Mouse (Mus musculus) left cerebral cortex, adult 2 months (tissue): ENCODE data around the gene Spen. TPM values are rescaled to one million over a fixed set of nuclear protein-coding genes. Genes with fewer than 3 reads are reported as not detected.

ENCODE experiments used
- DNase-seq, 2 experiments: peaks; one replicate each; pipeline ENCODE4 v3.0.0; 2021 to 2022; ENCODE audit warnings: low spot score in 2 of 2, mixed read lengths in 1 of 2; ENCODE audit errors: extremely low spot score in 1 of 2
- H3K27ac ChIP-seq: fragments of 200-600 bp; 2 replicates; pipeline ENCODE4 v1.8.1; 2022
- H3K4me3 ChIP-seq: fragments of 200-600 bp; 2 replicates; pipeline ENCODE4 v1.8.1; 2022
- CTCF ChIP-seq: fragments of 200-600 bp; IDR thresholded peaks from 2 replicates; pipeline ENCODE4 v1.8.1; 2022; ENCODE audit warnings: antibody characterized with exemption, mild to moderate bottlenecking, moderate library complexity
- intact Hi-C: fragments of 180-260 bp; cut with DNase I; formaldehyde crosslinking; loops from one replicate; pipeline ENCODE4 v1.15.1; 2025
- total RNA-seq, 2 experiments: library from RNA; stranded (reverse); gene quantifications; 2 replicates each; pipeline ENCODE4 v1.2.3; 2021

Gene Spen
- total RNA-seq, 2 experiments from 2014 or later: 68.0 to 73.2 TPM

GRCm38 (mm10) chr4:141420192-141420829 lies 118.1 kb downstream of the Spen start, which contains the start of gene Hspb7:
Gene Hspb7 (plus strand): TSS chr4:141420779.
- no peak for DNase-seq
- no peak for TF ChIP-seq CTCF
- Histone ChIP-seq H3K27ac (no peak within 1 kb of the TSS), H3K4me3 (no peak within 1 kb of the TSS)
- intact Hi-C loops: no loop called here

DNA sequence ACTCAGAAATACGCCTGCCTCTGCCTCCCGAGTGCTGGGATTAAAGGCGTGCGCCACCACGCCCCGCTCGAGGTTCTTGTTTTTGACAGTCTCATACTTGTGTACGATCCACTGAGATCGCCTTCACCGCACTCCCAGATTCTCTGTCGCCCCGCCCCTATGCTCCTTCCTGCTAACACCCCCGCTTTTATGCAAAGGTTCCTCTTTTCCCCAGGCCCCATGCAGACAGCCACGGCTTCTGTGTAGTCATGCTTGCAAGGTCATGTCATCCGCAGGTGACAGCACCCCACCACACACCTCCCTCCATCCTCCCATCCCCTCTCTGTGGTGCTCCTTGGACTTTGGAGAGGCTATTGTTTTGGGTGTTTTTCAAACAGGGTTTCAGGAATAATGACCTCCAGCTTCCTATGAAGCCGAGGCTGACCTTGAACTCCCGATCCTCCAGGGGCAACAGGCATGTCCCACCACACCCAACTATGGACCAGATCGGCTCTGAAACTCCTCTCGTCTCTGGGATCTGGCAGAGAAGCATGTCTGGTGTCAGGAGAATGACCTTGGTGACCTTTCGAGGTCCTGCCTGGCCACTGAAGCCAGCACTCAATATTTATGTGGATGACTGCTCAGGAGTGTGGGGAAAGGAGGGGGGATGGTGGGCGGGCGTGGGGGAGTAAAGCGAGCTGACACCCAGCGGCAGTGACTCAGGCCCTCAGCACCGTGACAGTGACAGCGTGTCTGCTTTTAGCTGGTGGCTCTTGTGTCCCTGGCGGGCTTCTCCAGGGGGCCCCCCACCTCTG lies 118.8 kb downstream of the Spen start:
- intact Hi-C loops: no loop called here
- DNase-seq: peak in 1 of 2 experiments; percentile 46
- no peak for TF ChIP-seq CTCF
- Histone ChIP-seq H3K4me3 (no peak overlapping the region), H3K27ac (no peak overlapping the region)

Other genes with a start within 250 kb of the Spen start
- gene Epha2, start 237.4 kb downstream of the Spen start, total RNA-seq: 1 to 10 TPM; 1.3 to 1.9 TPM
- 1 to 10 TPM; 3.4 to 4.7 TPM for gene Fam131c, start 170.4 kb downstream of the Spen start, total RNA-seq
- gene Clcnka, start 139.9 kb downstream of the Spen start, total RNA-seq: under 1 TPM in 1 of 2 experiments, not detected in 1; 0.36 TPM
- not detected for gene Clcnkb, start 122.6 kb downstream of the Spen start, total RNA-seq
- gene Hspb7, start 117.8 kb downstream of the Spen start, total RNA-seq: under 1 TPM; 0.40 to 0.57 TPM
- gene Srarp, start 102.5 kb downstream of the Spen start, total RNA-seq: 1 to 10 TPM; 3.8 to 4.2 TPM
- gene Zbtb17, start 93.9 kb downstream of the Spen start, total RNA-seq: 10 to 100 TPM; 45.3 to 46.4 TPM
- 1 to 10 TPM in 1 of 2 experiments, under 1 TPM in 1; 0.75 to 1.1 TPM for gene Fblim1, start 67.5 kb upstream of the Spen start, total RNA-seq
- gene Tmem82, start 80.0 kb upstream of the Spen start, total RNA-seq: 1 to 10 TPM in 1 of 2 experiments, under 1 TPM in 1; 0.30 to 1.1 TPM
- 1 to 10 TPM; 3.2 TPM for gene Slc25a34, start 85.2 kb upstream of the Spen start, total RNA-seq
- gene Plekhm2, start 126.3 kb upstream of the Spen start, total RNA-seq: 10 to 100 TPM; 90.1 to 94.2 TPM
- 1 to 10 TPM; 1.1 to 1.2 TPM for gene Rsc1a1, start 147.0 kb upstream of the Spen start, total RNA-seq
- 10 to 100 TPM; 47.8 to 48.5 TPM for gene Ddi2, start 184.8 kb upstream of the Spen start, total RNA-seq
- gene Agmat, start 208.1 kb upstream of the Spen start, total RNA-seq: 1 to 10 TPM; 2.0 to 2.7 TPM